Mouse (Mus musculus) neural tube, embryonic 14.5 days (tissue): Measurements from ENCODE around the gene Olfr1040. TPM values are rescaled to one million over a fixed set of nuclear protein-coding genes. Genes with fewer than 3 reads are reported as not detected.
"Not testable (repeated sequence)": the region's sequence is repeated elsewhere in the genome, so short reads cannot be mapped to it uniquely, and the experiment has no call there.

ENCODE experiments used
- ATAC-seq: fragments of 200-750 bp; cut with Nextera tagmentation; 2 replicates; pipeline ENCODE4 v1.8.0; 2017; ENCODE audit warnings: low read depth, mild to moderate bottlenecking, moderate TSS enrichment, moderate library complexity
- H3K27ac ChIP-seq: fragments of 300-500 bp; sonication (generic); 2 replicates; pipeline ENCODE4 v1.5.1; 2014; ENCODE audit warnings: low read depth, mild to moderate bottlenecking, control low read depth, low read length, moderate library complexity, mixed read lengths
- H3K27me3 ChIP-seq: fragments of 300-500 bp; sonication (generic); 2 replicates; pipeline ENCODE4 v1.6.1; 2014; ENCODE audit warnings: low read length; ENCODE audit not compliant: control insufficient read depth, insufficient read depth
- H3K36me3 ChIP-seq: fragments of 300-500 bp; sonication (generic); 2 replicates; pipeline ENCODE4 v1.6.1; 2014; ENCODE audit warnings: low read length, mixed read lengths; ENCODE audit not compliant: control insufficient read depth, insufficient read depth
- H3K4me1 ChIP-seq: fragments of 300-500 bp; sonication (generic); 2 replicates; pipeline ENCODE4 v1.6.1; 2014; ENCODE audit warnings: low read length; ENCODE audit not compliant: control insufficient read depth, insufficient read depth
- H3K4me2 ChIP-seq: fragments of 300-500 bp; sonication (generic); 2 replicates; pipeline ENCODE4 v1.6.1; 2014; ENCODE audit warnings: mild to moderate bottlenecking, low read depth, low read length, control low read depth
- H3K4me3 ChIP-seq: fragments of 300-500 bp; sonication (generic); 2 replicates; pipeline ENCODE4 v1.5.1; 2014; ENCODE audit warnings: low read depth, low read length, control low read depth, mixed read lengths
- H3K9ac ChIP-seq: fragments of 300-500 bp; sonication (generic); replicated peaks from 2 replicates; pipeline ENCODE4 v1.6.1; 2014; ENCODE audit warnings: low read depth, mild to moderate bottlenecking, control low read depth, low read length, mixed read lengths
- H3K9me3 ChIP-seq: fragments of 300-500 bp; sonication (generic); 2 replicates; pipeline ENCODE4 v1.6.1; 2016; ENCODE audit warnings: low read length; ENCODE audit not compliant: control insufficient read depth
- WGBS: fragments of 180-500 bp; shearing (Covaris S2); extraction: QIAGEN DNeasy Blood & Tissue Kit; methylation state at CpG from one replicate; pipeline ENCODE4 v1.1.7; 2014; 5-methylcytosine and 5-hydroxymethylcytosine counted together
- polyA plus RNA-seq: library from polyadenylated mRNA; unstranded; fragments of >200 nt; fragmentation: Nextera tagmentation; extraction: Ambion mirVana; gene quantifications from 2 replicates; pipeline ENCODE4 v1.2.1, GENCODE M21; 2014

The Olfr1040 gene
- not detected in 2 replicates for polyA plus RNA-seq

DNA sequence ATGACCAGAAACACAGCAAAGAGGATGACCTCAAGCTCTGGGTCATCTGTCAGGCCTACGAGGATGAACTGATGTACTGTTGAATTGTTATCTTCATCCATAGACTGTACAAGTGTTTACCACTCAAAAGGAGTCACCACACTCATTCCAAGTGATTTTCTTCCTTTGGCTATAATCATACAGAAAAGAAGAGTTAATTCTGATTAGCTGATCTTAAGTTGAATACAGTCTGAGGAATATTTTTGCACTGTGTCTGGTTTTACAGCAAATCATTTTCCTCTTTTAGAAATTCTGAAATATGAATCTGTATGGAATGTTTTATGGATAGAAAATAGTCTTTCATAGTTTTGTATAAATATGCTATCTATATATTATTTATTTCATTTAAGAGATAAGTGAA lies at the start of gene Olfr1040:
Gene Olfr1040 (minus strand): TSS at position 101 of the 400 bp plus-strand sequence.
- Histone ChIP-seq H3K4me1 (no peaks in the 10 kb centered on the region), H3K4me3 (no peak within 1 kb of the TSS), H3K36me3 (no peaks in the 10 kb centered on the region), H3K9me3 (no peaks in the 10 kb centered on the region), H3K9ac (no peak within 1 kb of the TSS), H3K4me2 (no peak within 1 kb of the TSS), H3K27ac (no peak within 1 kb of the TSS), H3K27me3 (no peaks in the 10 kb centered on the region)
- 72% methylated on average over 1 of the region's 1 CpGs for WGBS
- ATAC-seq, result no peak

DNA sequence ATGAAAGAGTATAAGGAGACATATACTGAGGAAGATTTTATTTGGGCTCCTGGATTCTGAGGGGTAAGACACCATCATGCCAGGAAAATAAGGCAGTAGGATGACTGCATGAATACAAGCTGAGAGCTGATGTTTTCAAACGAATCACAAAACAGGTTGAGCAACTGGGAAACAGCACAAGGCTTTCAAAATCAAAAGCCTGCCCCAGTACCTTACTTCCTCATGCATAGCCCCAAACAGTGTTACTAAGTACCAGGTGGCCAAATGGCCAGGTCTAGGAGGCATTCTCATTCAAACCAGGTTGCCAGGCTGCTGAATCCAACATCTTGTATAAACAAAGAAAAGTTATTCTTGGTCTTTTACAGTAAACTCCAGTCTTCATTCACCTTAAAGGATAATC lies 49.3 kb upstream of the Olfr1040 start:
- H3K4me1 ChIP-seq, result no peaks in the 10 kb centered on the region
- no peaks in the 10 kb centered on the region for H3K27me3 ChIP-seq
- H3K4me2 ChIP-seq, result no peak overlapping the region
- 41% methylated on average over 1 of the region's 1 CpGs for WGBS
- no peak overlapping the region for H3K9ac ChIP-seq
- no peaks in the 10 kb centered on the region for H3K9me3 ChIP-seq
- H3K4me3 ChIP-seq, result no peak overlapping the region
- H3K36me3 ChIP-seq, result no peaks in the 10 kb centered on the region
- ATAC-seq, result no peak
- H3K27ac ChIP-seq, result no peak overlapping the region

DNA sequence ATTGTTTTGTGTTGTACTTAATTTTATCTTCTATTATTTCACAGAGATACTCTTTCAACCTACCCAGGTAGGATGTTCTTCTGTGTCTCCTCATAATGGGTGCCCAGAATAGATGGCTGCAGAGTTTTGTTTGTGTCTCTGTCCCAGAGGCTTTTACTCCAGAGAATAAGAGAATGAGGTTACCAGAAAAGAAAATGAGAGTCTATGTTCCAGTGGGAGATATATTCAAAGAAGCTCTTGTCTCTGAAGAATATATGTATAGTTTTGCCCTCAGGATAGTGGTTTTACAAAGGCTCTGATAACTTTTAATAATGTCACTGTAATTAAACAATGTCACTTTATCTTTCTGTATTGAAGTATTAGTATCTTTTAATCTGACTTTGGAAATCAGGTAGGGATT lies 39.1 kb upstream of the Olfr1040 start, which contains the start of gene Olfr52:
Gene Olfr52 (minus strand): TSS at position 101 of the 400 bp plus-strand sequence.
- H3K4me1 ChIP-seq, result no peaks in the 10 kb centered on the region
- no peak within 1 kb of the TSS for H3K9ac ChIP-seq
- H3K4me3 ChIP-seq, result no peak within 1 kb of the TSS
- no peaks in the 10 kb centered on the region for H3K36me3 ChIP-seq
- H3K27me3 ChIP-seq, result no peaks in the 10 kb centered on the region
- H3K4me2 ChIP-seq, result no peak within 1 kb of the TSS
- H3K9me3 ChIP-seq, result no peaks in the 10 kb centered on the region
- no peak within 1 kb of the TSS for H3K27ac ChIP-seq
- no peak for ATAC-seq

DNA sequence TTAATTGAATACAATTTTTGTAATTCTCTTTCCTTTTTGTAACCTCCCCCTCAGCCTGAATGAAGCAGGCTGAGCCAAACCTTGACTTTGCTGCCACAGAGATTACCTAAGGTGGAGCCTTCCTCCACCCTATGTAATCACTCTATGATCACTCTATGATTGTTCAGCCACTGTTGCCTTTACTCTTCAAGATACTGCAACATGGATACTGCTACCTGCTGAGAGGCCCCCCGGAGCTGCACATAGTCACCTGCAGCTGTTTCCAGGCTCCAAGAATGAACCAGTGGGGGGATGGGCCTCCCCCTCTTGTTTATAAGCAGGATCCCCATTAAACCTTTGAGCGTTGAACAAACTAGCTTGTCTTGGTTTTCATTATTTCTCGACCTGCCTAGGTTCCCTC lies 33.4 kb upstream of the Olfr1040 start:
- H3K27ac ChIP-seq, result no peak overlapping the region
- 82% methylated on average over 3 of the region's 3 CpGs for WGBS
- H3K27me3 ChIP-seq, result no peaks in the 10 kb centered on the region
- no peak overlapping the region for H3K4me2 ChIP-seq
- no peaks in the 10 kb centered on the region for H3K36me3 ChIP-seq
- ATAC-seq, result no peak
- H3K4me3 ChIP-seq, result no peak overlapping the region
- H3K4me1 ChIP-seq, result no peaks in the 10 kb centered on the region
- H3K9me3 ChIP-seq, result no peaks in the 10 kb centered on the region
- no peak overlapping the region for H3K9ac ChIP-seq

DNA sequence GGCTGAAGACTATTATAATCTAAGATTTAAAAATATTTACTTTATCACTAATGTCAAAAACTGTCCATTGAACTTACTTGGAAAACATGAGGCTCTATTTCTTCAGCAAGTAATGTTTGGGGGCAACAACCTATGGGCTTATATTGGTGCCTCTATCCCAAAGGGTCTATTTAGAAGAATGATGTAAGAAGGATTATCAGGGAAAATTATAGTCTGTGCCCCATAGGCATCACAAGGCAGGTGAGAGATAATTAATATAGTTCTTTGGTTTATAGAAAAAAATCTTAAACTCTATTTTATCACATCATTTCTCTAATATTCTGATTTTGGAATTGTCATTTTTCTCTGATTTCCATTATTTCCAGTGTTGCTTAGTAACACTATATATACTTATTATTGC lies 31.2 kb upstream of the Olfr1040 start, which contains the start of gene Olfr1044:
Gene Olfr1044 (minus strand): TSS at position 101 of the 400 bp plus-strand sequence.
- H3K4me3 ChIP-seq, result no peak within 1 kb of the TSS
- H3K9me3 ChIP-seq, result no peaks in the 10 kb centered on the region
- no peaks in the 10 kb centered on the region for H3K4me1 ChIP-seq
- no peak for ATAC-seq
- H3K27ac ChIP-seq, result no peak within 1 kb of the TSS
- H3K36me3 ChIP-seq, result no peaks in the 10 kb centered on the region
- H3K9ac ChIP-seq, result no peak within 1 kb of the TSS
- no peaks in the 10 kb centered on the region for H3K27me3 ChIP-seq
- H3K4me2 ChIP-seq, result no peak within 1 kb of the TSS

DNA sequence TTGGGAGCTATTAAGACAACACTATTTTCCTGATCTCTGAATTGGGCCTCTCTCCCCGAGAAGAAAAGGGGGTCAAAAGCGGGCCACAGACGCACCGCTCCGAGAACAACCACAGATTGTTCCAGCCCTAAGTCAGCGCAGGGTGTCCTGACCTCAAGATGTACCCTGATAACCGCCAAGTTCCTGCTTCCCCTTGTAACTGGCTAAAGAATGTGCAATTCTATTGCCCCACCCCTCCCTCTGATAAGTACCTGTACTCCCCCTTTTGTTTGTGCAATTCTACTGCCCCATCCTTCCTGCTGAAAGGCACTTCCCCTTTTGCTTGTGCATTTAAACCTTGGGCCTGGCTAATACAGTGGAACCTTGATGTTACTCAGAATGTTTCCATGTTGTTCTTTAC lies 28.9 kb upstream of the Olfr1040 start:
- not testable (repeated sequence) for ATAC-seq, H3K9me3 ChIP-seq, H3K9ac ChIP-seq, H3K4me1 ChIP-seq, H3K4me3 ChIP-seq, H3K4me2 ChIP-seq, H3K27me3 ChIP-seq, H3K27ac ChIP-seq, H3K36me3 ChIP-seq
- 81% methylated on average over 7 of the region's 7 CpGs for WGBS

DNA sequence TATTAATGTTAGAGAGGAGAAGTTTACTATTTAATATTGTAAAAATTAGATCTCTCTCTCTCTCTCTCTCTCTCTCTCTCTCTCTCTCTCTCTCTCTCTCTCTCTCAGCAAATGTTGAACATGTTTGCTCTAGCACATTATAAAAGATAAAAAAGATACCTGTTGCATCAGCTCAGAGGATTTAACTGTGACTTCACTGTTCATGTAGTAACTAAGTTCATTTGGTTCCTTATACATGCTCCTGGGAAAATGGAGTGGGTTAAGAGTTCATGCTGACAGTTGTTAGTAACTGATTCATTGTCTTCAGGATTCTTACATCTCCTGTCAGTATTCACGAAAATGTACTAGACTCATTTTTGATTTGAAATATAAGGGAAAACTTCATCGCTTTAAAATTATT lies 20.9 kb upstream of the Olfr1040 start, which contains the start of gene Olfr1043:
Gene Olfr1043 (minus strand): TSS at position 101 of the 400 bp plus-strand sequence.
- no peak within 1 kb of the TSS for H3K4me3 ChIP-seq
- H3K27me3 ChIP-seq, result no peaks in the 10 kb centered on the region
- H3K27ac ChIP-seq, result no peak within 1 kb of the TSS
- no peak within 1 kb of the TSS for H3K9ac ChIP-seq
- no peak for ATAC-seq
- H3K4me1 ChIP-seq, result no peaks in the 10 kb centered on the region
- no peak within 1 kb of the TSS for H3K4me2 ChIP-seq
- 95% methylated on average over 2 of the region's 2 CpGs for WGBS
- H3K9me3 ChIP-seq, result no peaks in the 10 kb centered on the region
- no peaks in the 10 kb centered on the region for H3K36me3 ChIP-seq

DNA sequence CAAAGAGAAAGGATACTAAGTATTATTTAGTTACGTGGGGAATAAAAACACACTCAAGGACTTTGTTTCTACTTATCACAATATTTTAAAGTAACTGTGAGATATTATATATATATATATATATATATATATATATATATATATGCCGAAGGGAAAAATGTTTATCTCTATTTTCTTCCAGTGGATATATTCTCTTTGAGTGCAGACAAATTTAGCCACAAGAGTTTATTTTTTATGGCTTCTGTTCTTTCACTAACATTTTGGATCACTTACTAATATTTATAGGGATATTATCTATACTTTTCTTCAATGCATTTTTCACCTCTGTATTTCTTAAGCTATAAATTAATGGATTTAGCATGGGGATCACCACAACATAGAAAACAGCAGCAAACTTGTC lies 15.2 kb upstream of the Olfr1040 start, which contains the start of gene Olfr1042:
Gene Olfr1042 (minus strand): TSS at position 101 of the 400 bp plus-strand sequence.
- Histone ChIP-seq H3K27ac (no peak within 1 kb of the TSS), H3K36me3 (no peaks in the 10 kb centered on the region), H3K27me3 (no peaks in the 10 kb centered on the region), H3K4me2 (no peak within 1 kb of the TSS), H3K9ac (no peak within 1 kb of the TSS), H3K4me1 (no peaks in the 10 kb centered on the region), H3K4me3 (no peak within 1 kb of the TSS), H3K9me3 (no peaks in the 10 kb centered on the region)
- WGBS, result 92% methylated on average over 2 of the region's 2 CpGs
- ATAC-seq, result no peak

DNA sequence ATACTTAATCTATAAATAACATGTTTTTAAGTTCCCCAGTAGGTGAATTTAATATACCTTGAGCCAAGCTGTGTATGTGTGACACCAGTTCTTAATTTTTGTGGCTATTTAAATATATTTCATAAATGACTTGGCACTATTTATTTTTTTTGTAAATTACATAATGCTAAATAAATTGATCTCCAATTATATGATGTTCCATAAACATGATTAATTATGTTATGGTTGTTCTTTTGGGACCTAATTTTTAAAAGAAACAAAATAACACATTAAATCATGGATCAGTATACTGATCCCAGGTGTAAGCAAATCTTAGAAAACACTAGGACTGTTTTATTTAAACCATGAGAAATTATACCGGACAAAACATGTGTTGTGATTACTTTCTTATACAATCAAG lies 10.7 kb downstream of the Olfr1040 start, which contains the start of gene Olfr1039:
Gene Olfr1039 (minus strand): TSS at position 101 of the 400 bp plus-strand sequence.
- Histone ChIP-seq H3K4me1 (no peaks in the 10 kb centered on the region), H3K9me3 (no peaks in the 10 kb centered on the region), H3K4me2 (no peak within 1 kb of the TSS), H3K9ac (no peak within 1 kb of the TSS), H3K27me3 (no peaks in the 10 kb centered on the region), H3K27ac (no peak within 1 kb of the TSS), H3K36me3 (no peaks in the 10 kb centered on the region), H3K4me3 (no peak within 1 kb of the TSS)
- WGBS, result 96% methylated on average over 1 of the region's 1 CpGs
- no peak for ATAC-seq
